Mouse (Mus musculus) liver, embryonic 16.5 days (tissue): ENCODE results near the gene Slc22a14. TPM values are rescaled to one million over a fixed set of nuclear protein-coding genes. Genes with fewer than 3 reads are reported as not detected.
"Not testable (repeated sequence)": the region's sequence is repeated elsewhere in the genome, so short reads cannot be mapped to it uniquely, and the experiment has no call there.

Source experiments
- ATAC-seq: fragments of 200-750 bp; cut with Nextera tagmentation; 2 replicates; pipeline ENCODE4 v1.8.0; 2017; ENCODE audit warnings: low read depth, mild to moderate bottlenecking, moderate number of reproducible peaks, moderate library complexity
- H3K27ac ChIP-seq: fragments of 300-500 bp; sonication (generic); 2 replicates; pipeline ENCODE4 v1.5.1; 2014; ENCODE audit warnings: mild to moderate bottlenecking, low read length
- H3K27me3 ChIP-seq: fragments of 300-500 bp; sonication (generic); 2 replicates; pipeline ENCODE4 v1.6.1; 2014; ENCODE audit warnings: low read depth, low read length, mixed read lengths; ENCODE audit not compliant: control insufficient read depth, insufficient read depth
- H3K36me3 ChIP-seq: fragments of 300-500 bp; sonication (generic); 2 replicates; pipeline ENCODE4 v1.6.1; 2014; ENCODE audit warnings: mild to moderate bottlenecking; ENCODE audit not compliant: control insufficient read depth, insufficient read depth
- H3K4me1 ChIP-seq: fragments of 300-500 bp; sonication (generic); 2 replicates; pipeline ENCODE4 v1.6.1; 2014; ENCODE audit warnings: low read depth, low read length, mixed read lengths; ENCODE audit not compliant: control insufficient read depth
- H3K4me2 ChIP-seq: fragments of 300-500 bp; sonication (generic); 2 replicates; pipeline ENCODE4 v1.6.1; 2014; ENCODE audit warnings: low read depth, low read length, mixed read lengths
- H3K4me3 ChIP-seq: fragments of 300-500 bp; sonication (generic); 2 replicates; pipeline ENCODE4 v1.5.1; 2014; ENCODE audit warnings: low read depth, mild to moderate bottlenecking, low read length
- H3K9ac ChIP-seq: fragments of 300-500 bp; sonication (generic); 2 replicates; pipeline ENCODE4 v1.6.1; 2014; ENCODE audit warnings: low read depth, low read length
- H3K9me3 ChIP-seq: fragments of 300-500 bp; sonication (generic); replicated peaks from 2 replicates; pipeline ENCODE4 v1.6.1; 2016; ENCODE audit warnings: low read length; ENCODE audit not compliant: control insufficient read depth
- WGBS: fragments of 180-500 bp; shearing (Covaris S2); extraction: QIAGEN DNeasy Blood & Tissue Kit; methylation state at CpG from one replicate; pipeline ENCODE4 v1.1.7; 2014; ENCODE audit not compliant: insufficient replicate concordance; 5-methylcytosine and 5-hydroxymethylcytosine counted together
- polyA plus RNA-seq: library from polyadenylated mRNA; unstranded; fragments of >200 nt; fragmentation: Nextera tagmentation; extraction: Ambion mirVana; gene quantifications from 2 replicates; pipeline ENCODE4 v1.2.1, GENCODE M21; 2015

Gene Slc22a14
- polyA plus RNA-seq, 1 experiment from 2014 or later, result not detected

- no peak overlapping the region for H3K9ac ChIP-seq
- no peak overlapping the region for H3K4me3 ChIP-seq
- no peak overlapping the region for H3K4me2 ChIP-seq
- peak; percentile 47; the same call in 1 of the 2 replicates for ATAC-seq
- WGBS, result 23% methylated on average over 2 of the region's 2 CpGs
- no peaks in the 10 kb centered on the region for H3K27me3 ChIP-seq
- no peak overlapping the region for H3K27ac ChIP-seq
- no peaks in the 10 kb centered on the region for H3K9me3 ChIP-seq
- peaks cover 6% of the 10 kb centered on the region; the same call in 1 of the 2 replicates for H3K4me1 ChIP-seq
- no peaks in the 10 kb centered on the region for H3K36me3 ChIP-seq
Measured at GRCm38 (mm10) chr9:119230829-119231228, 134.5 kb downstream of the Slc22a14 start.

- Histone ChIP-seq H3K4me3 (no peak overlapping the region), H3K27ac (no peak overlapping the region), H3K9me3 (no peaks in the 10 kb centered on the region), H3K27me3 (no peaks in the 10 kb centered on the region), H3K4me2 (no peak overlapping the region), H3K4me1 (no peaks in the 10 kb centered on the region), H3K9ac (no peak overlapping the region), H3K36me3 (no peaks in the 10 kb centered on the region)
- ATAC-seq, result no peak
- 61% methylated on average over 4 of the region's 4 CpGs for WGBS
Measured at GRCm38 (mm10) chr9:119220249-119220648, 145.1 kb downstream of the Slc22a14 start.

GRCm38 (mm10) chr9:119219667-119220066 is 145.7 kb downstream of the Slc22a14 start:
- Histone ChIP-seq H3K9me3 (no peaks in the 10 kb centered on the region), H3K4me1 (no peaks in the 10 kb centered on the region), H3K4me3 (no peak overlapping the region), H3K27ac (no peak overlapping the region), H3K36me3 (no peaks in the 10 kb centered on the region), H3K9ac (no peak overlapping the region), H3K27me3 (no peaks in the 10 kb centered on the region), H3K4me2 (no peak overlapping the region)
- WGBS, result 50% methylated on average over 2 of the region's 2 CpGs
- ATAC-seq, result no peak

- H3K9me3 ChIP-seq, H3K27ac ChIP-seq, ATAC-seq, H3K9ac ChIP-seq, H3K27me3 ChIP-seq, H3K4me2 ChIP-seq, H3K36me3 ChIP-seq, H3K4me3 ChIP-seq, H3K4me1 ChIP-seq: not testable (repeated sequence)
- 71% methylated on average over 2 of the region's 2 CpGs for WGBS
Measured at GRCm38 (mm10) chr9:119215341-119215740, 150.0 kb downstream of the Slc22a14 start.

GRCm38 (mm10) chr9:119214601-119215000 is 150.8 kb downstream of the Slc22a14 start:
- no peak overlapping the region for H3K27ac ChIP-seq
- H3K4me3 ChIP-seq, result no peak overlapping the region
- no peak for ATAC-seq
- H3K4me2 ChIP-seq, result no peak overlapping the region
- no peaks in the 10 kb centered on the region for H3K4me1 ChIP-seq
- WGBS, result 62% methylated on average over 6 of the region's 6 CpGs
- H3K27me3 ChIP-seq, result no peaks in the 10 kb centered on the region
- H3K36me3 ChIP-seq, result no peaks in the 10 kb centered on the region
- no peaks in the 10 kb centered on the region for H3K9me3 ChIP-seq
- H3K9ac ChIP-seq, result no peak overlapping the region

GRCm38 (mm10) chr9:119212996-119213395 is 152.4 kb downstream of the Slc22a14 start:
- no peak overlapping the region for H3K4me2 ChIP-seq
- no peak for ATAC-seq
- no peaks in the 10 kb centered on the region for H3K36me3 ChIP-seq
- 61% methylated on average over 8 of the region's 8 CpGs for WGBS
- H3K27me3 ChIP-seq, result no peaks in the 10 kb centered on the region
- H3K27ac ChIP-seq, result no peak overlapping the region
- no peaks in the 10 kb centered on the region for H3K4me1 ChIP-seq
- H3K9ac ChIP-seq, result no peak overlapping the region
- no peak overlapping the region for H3K4me3 ChIP-seq
- no peaks in the 10 kb centered on the region for H3K9me3 ChIP-seq

- no peaks in the 10 kb centered on the region for H3K36me3 ChIP-seq
- ATAC-seq, result no peak
- H3K4me1 ChIP-seq, result no peaks in the 10 kb centered on the region
- no peak within 1 kb of the TSS for H3K9ac ChIP-seq
- no peaks in the 10 kb centered on the region for H3K27me3 ChIP-seq
- H3K4me2 ChIP-seq, result no peak within 1 kb of the TSS
- no peak within 1 kb of the TSS for H3K27ac ChIP-seq
- H3K4me3 ChIP-seq, result no peak within 1 kb of the TSS
- 70% methylated on average over 4 of the region's 4 CpGs for WGBS
- no peaks in the 10 kb centered on the region for H3K9me3 ChIP-seq
Measured at GRCm38 (mm10) chr9:119208998-119209397, 156.4 kb downstream of the Slc22a14 start, which contains the start of gene Slc22a13. TSS of gene Slc22a13 (minus strand) at chr9:119209098.

- H3K9ac ChIP-seq, result no peak overlapping the region
- no peak overlapping the region for H3K4me2 ChIP-seq
- H3K4me3 ChIP-seq, result no peak overlapping the region
- no peaks in the 10 kb centered on the region for H3K4me1 ChIP-seq
- H3K27ac ChIP-seq, result no peak overlapping the region
- 49% methylated on average over 4 of the region's 4 CpGs for WGBS
- no peaks in the 10 kb centered on the region for H3K9me3 ChIP-seq
- ATAC-seq, result no peak
- H3K36me3 ChIP-seq, result no peaks in the 10 kb centered on the region
- no peaks in the 10 kb centered on the region for H3K27me3 ChIP-seq
Measured at GRCm38 (mm10) chr9:119207113-119207512, 158.2 kb downstream of the Slc22a14 start.

- ATAC-seq, result no peak
- Histone ChIP-seq H3K27me3 (no peaks in the 10 kb centered on the region), H3K4me1 (no peaks in the 10 kb centered on the region), H3K9me3 (no peaks in the 10 kb centered on the region), H3K4me2 (no peak overlapping the region), H3K36me3 (no peaks in the 10 kb centered on the region), H3K9ac (no peak overlapping the region), H3K4me3 (no peak overlapping the region), H3K27ac (no peak overlapping the region)
- 60% methylated on average over 2 of the region's 2 CpGs for WGBS
Measured at GRCm38 (mm10) chr9:119206666-119207065, 158.7 kb downstream of the Slc22a14 start.
